Mouse (Mus musculus): ENCODE data around the gene Pipox.

Pipox gene

GRCm38 (mm10) chr11:77908468-77908867 is 14.6 kb upstream of the Pipox start:
- DNase-seq (ENCODE audit: low spot score): no peak

GRCm38 (mm10) chr11:77906747-77907174 is 12.9 kb upstream of the Pipox start:
- DNase-seq (ENCODE audit: low spot score): no peak

- DNase-seq (ENCODE audit: low spot score): no peak
Observed at GRCm38 (mm10) chr11:77906097-77906687, 12.3 kb upstream of the Pipox start.

GRCm38 (mm10) chr11:77904707-77905106 is 10.8 kb upstream of the Pipox start:
- DNase-seq (ENCODE audit: low spot score): no peak

- DNase-seq (ENCODE audit: low spot score): no peak
Observed at GRCm38 (mm10) chr11:77903761-77904160, 9.9 kb upstream of the Pipox start.

- DNase-seq (ENCODE audit: low spot score): no peak
Observed at GRCm38 (mm10) chr11:77901775-77902355, 8.0 kb upstream of the Pipox start.

GRCm38 (mm10) chr11:77901366-77901765 is 7.5 kb upstream of the Pipox start:
- no peak for DNase-seq (ENCODE audit: low spot score)

- no peak for DNase-seq (ENCODE audit: low spot score)
Observed at GRCm38 (mm10) chr11:77900696-77901095, 6.8 kb upstream of the Pipox start.

GRCm38 (mm10) chr11:77900187-77900586 is 6.3 kb upstream of the Pipox start:
- no peak for DNase-seq (ENCODE audit: low spot score)

GRCm38 (mm10) chr11:77896820-77897805 is 3.2 kb upstream of the Pipox start:
- DNase-seq (ENCODE audit: low spot score): no peak

GRCm38 (mm10) chr11:77896480-77896819 is 2.6 kb upstream of the Pipox start:
- no peak for DNase-seq (ENCODE audit: low spot score)

- no peak for DNase-seq (ENCODE audit: low spot score)
Observed at GRCm38 (mm10) chr11:77896011-77896410, 2.1 kb upstream of the Pipox start.

- no peak for DNase-seq (ENCODE audit: low spot score)
Observed at GRCm38 (mm10) chr11:77894967-77895366, 1.1 kb upstream of the Pipox start.

GRCm38 (mm10) chr11:77893283-77893682 is 613 bp downstream of the Pipox start:
- no peak for DNase-seq (ENCODE audit: low spot score)

GRCm38 (mm10) chr11:77892883-77893282 is 1.0 kb downstream of the Pipox start:
- DNase-seq (ENCODE audit: low spot score): no peak

- no peak for DNase-seq (ENCODE audit: low spot score)
Observed at GRCm38 (mm10) chr11:77890648-77891258, 3.1 kb downstream of the Pipox start.

- no peak for DNase-seq (ENCODE audit: low spot score)
Observed at GRCm38 (mm10) chr11:77889484-77889883, 4.4 kb downstream of the Pipox start.

GRCm38 (mm10) chr11:77888846-77889245 is 5.0 kb downstream of the Pipox start:
- no peak for DNase-seq (ENCODE audit: low spot score)

- DNase-seq (ENCODE audit: low spot score): no peak
Observed at GRCm38 (mm10) chr11:77887373-77887960, 6.4 kb downstream of the Pipox start.

- no peak for DNase-seq (ENCODE audit: low spot score)
Observed at GRCm38 (mm10) chr11:77885246-77885575, 8.7 kb downstream of the Pipox start.

GRCm38 (mm10) chr11:77884524-77885245 is 9.2 kb downstream of the Pipox start:
- no peak for DNase-seq (ENCODE audit: low spot score)

- no peak for DNase-seq (ENCODE audit: low spot score)
Observed at GRCm38 (mm10) chr11:77876760-77877148, 17.1 kb downstream of the Pipox start.
